Mouse (Mus musculus) liver, adult 2 months (tissue): ENCODE data around the gene Pigs.

ENCODE experiments used
- CTCF ChIP-seq: fragments of 200-500 bp; IDR thresholded peaks from 2 replicates; pipeline ENCODE4 v1.5.1; 2011; ENCODE audit warnings: low read depth, low read length, control low read depth
- POLR2A ChIP-seq: fragments of 200-500 bp; IDR thresholded peaks from 2 replicates; pipeline ENCODE4 v1.6.1; 2011; ENCODE audit warnings: low read length, control low read depth; ENCODE audit not compliant: insufficient read depth; ENCODE audit errors: extremely low read depth

DNA sequence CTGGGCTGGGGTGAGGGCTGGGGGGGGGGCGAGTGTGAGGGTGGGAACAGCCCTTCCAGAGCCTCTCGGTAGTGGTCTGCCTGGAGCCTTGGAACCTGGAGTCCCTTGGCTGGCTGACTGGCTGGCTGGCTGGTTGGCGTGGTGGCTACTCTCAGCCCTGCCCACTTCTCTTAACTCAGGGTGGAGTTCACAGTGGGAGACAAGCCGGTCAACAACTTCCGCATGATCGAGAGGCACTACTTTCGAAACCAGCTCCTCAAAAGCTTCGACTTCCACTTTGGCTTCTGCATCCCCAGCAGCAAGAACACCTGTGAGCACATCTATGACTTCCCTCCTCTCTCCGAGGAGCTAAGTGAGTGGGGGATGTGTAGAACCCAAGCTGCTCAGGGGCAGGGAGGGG is 19.7 kb downstream of the Pigs start:
- TF ChIP-seq POLR2A (no peak), CTCF (no peak)
